Mouse (Mus musculus): ENCODE measurements around the gene Tenm2. TPM values are rescaled to one million over a fixed set of nuclear protein-coding genes. Genes with fewer than 3 reads are reported as not detected.

Gene Tenm2
- polyA plus RNA-seq, 1 experiment, result not detected

DNA sequence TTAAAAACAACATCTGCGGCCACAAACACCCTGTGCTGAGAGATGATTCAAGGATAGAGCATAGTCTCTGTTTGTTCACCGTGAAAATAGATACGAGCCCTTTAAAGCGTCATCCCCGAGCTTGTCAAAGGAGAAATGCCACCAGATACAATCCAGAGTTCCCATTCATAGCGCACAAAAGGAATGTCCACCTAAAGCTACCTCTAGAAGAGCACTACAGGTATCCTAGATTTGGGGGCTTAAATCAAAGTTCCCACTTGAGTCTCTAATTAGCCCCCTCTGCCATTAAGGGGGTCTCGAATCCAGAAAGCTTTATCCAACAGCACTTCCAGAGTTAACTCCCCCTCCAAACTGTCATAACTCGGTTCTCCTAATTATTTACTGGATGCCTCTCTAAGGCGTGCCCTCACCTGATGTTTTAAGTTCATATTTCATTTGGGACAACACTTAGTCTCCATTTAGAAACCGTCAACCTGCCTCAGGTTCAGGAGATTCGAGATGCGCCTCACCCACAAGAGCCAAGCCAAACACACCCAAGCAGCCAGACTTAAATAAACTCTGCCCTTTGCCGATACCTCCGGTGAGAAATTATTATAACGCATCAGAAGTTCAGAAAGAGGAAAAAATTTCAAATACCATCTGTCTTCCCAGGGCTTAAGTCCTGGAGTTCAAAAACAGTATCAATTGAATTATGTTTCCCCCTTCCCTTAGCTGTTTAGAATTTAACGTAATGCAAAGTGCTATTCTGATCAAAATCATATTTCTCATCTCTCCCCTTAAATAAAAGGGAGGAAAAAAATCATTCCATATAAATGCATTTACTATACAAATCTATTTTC, 559.1 kb downstream of the Tenm2 start:
- no peak overlapping the region for H3K4me3 ChIP-seq (replicated peaks; ENCODE audit: control insufficient read depth, low read depth, low read length)
- H3K4me1 ChIP-seq (ENCODE audit: control insufficient read depth, insufficient read depth, low read length), result no peaks in the 10 kb centered on the region
- no peak for TF ChIP-seq CTCF (IDR thresholded peaks at IDR 0.05; ENCODE audit: control insufficient read depth, insufficient read depth, low read length)
- no peak for TF ChIP-seq POLR2A (IDR thresholded peaks at IDR 0.05; ENCODE audit: borderline replicate concordance, control insufficient read depth, low read depth, low read length)
- no peak overlapping the region for H3K27ac ChIP-seq (ENCODE audit: control insufficient read depth, insufficient read depth, low read depth, low read length, poor library complexity)
- WGBS, result 66% methylated on average over 16 of the region's 16 CpGs

DNA sequence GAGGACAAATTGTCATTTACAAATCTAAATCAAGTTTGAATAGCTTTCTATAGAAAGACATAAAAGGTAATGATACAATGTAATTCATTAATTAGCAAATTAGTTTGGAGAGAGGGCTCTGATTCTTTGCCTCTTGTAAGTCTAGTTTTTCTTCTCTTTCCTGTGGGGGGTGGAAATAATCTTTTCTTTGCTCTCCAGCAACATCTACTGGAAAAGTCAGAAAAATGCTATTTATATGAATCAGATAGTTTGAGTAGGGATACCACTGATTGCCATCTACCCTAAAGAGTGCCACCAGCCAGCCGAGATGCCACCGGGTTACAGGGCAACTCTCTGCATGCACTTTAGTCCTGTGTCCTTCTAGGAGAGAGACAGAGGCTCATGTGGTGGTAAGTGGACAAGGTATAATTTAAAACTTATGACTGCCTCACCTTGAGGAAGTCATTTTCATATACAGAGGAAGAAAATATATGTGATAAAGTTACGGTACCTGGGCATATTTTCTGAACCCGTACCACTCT, 560.8 kb downstream of the Tenm2 start:
- 78% methylated on average over 4 of the region's 4 CpGs for WGBS
- H3K27ac ChIP-seq (ENCODE audit: control insufficient read depth, insufficient read depth, low read depth, low read length, poor library complexity), result no peak overlapping the region

DNA sequence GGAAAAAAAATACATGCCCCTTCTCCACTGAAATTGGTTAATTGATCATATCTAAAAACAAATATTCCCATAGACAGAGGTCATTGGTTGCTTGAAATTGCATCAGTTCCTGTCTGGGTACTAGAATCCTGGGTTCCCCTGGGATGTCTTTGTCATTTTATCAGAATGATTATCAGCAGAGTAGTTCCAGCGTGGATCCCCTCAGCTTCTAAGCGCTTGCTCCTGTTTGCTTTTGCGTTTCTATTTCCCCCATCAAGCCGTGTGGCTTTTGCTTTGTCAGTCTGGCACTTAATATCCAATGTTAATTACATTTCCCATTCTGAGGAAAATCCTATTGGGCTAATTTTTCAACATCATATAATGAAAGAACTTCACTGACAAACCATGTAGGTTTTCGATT, 561.6 kb downstream of the Tenm2 start:
- TF ChIP-seq POLR2A (IDR thresholded peaks at IDR 0.05; ENCODE audit: borderline replicate concordance, control insufficient read depth, low read depth, low read length) (no peak), CTCF (IDR thresholded peaks at IDR 0.05; ENCODE audit: control insufficient read depth, insufficient read depth, low read length) (no peak)
- no peak overlapping the region for H3K4me3 ChIP-seq (replicated peaks; ENCODE audit: control insufficient read depth, low read depth, low read length)
- 65% methylated on average over 5 of the region's 5 CpGs for WGBS
- H3K4me1 ChIP-seq (ENCODE audit: control insufficient read depth, insufficient read depth, low read length), result no peaks in the 10 kb centered on the region
- H3K27ac ChIP-seq (ENCODE audit: control insufficient read depth, insufficient read depth, low read depth, low read length, poor library complexity), result no peak overlapping the region

More for the DNA sequence above, 560.8 kb downstream of the Tenm2 start:
- no peak for TF ChIP-seq CTCF (IDR thresholded peaks at IDR 0.05; ENCODE audit: control insufficient read depth, insufficient read depth, low read length)
- TF ChIP-seq POLR2A (IDR thresholded peaks at IDR 0.05; ENCODE audit: borderline replicate concordance, control insufficient read depth, low read depth, low read length), result no peak
- H3K4me3 ChIP-seq (replicated peaks; ENCODE audit: control insufficient read depth, low read depth, low read length), result no peak overlapping the region
- H3K4me1 ChIP-seq (ENCODE audit: control insufficient read depth, insufficient read depth, low read length), result no peaks in the 10 kb centered on the region

GRCm38 (mm10) chr11:36671196-36671595, 564.6 kb downstream of the Tenm2 start:
- Histone ChIP-seq H3K27ac (ENCODE audit: control insufficient read depth, insufficient read depth, low read depth, low read length, poor library complexity) (no peak overlapping the region), H3K4me1 (ENCODE audit: control insufficient read depth, insufficient read depth, low read length) (no peaks in the 10 kb centered on the region), H3K4me3 (replicated peaks; ENCODE audit: control insufficient read depth, low read depth, low read length) (no peak overlapping the region)
- TF ChIP-seq POLR2A (IDR thresholded peaks at IDR 0.05; ENCODE audit: borderline replicate concordance, control insufficient read depth, low read depth, low read length) (no peak), CTCF (IDR thresholded peaks at IDR 0.05; ENCODE audit: control insufficient read depth, insufficient read depth, low read length) (no peak)
- WGBS, result 78% methylated on average over 9 of the region's 9 CpGs

DNA sequence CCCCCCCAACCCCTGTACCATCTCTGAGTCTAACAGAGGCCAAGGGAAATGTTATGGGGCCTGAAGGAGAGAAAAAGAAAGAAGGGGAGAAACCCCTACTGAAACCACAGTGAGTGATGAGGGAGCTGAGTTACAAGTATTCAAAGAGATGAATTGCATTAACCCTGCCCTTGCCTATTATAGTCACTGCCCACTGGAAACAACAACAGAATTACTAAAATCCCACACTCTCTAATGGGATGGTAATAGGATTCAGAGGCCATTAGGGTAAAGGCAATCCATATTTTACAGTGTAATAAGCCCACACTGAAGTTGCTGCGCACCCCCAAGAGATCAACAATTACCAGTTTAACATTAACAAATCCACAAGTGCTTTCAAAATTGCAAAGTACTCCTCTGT, 571.7 kb downstream of the Tenm2 start:
- no peak overlapping the region for H3K4me3 ChIP-seq (replicated peaks; ENCODE audit: control insufficient read depth, low read depth, low read length)
- 71% methylated on average over 1 of the region's 1 CpGs for WGBS
- no peak for TF ChIP-seq CTCF (IDR thresholded peaks at IDR 0.05; ENCODE audit: control insufficient read depth, insufficient read depth, low read length)
- no peak for TF ChIP-seq POLR2A (IDR thresholded peaks at IDR 0.05; ENCODE audit: borderline replicate concordance, control insufficient read depth, low read depth, low read length)

DNA sequence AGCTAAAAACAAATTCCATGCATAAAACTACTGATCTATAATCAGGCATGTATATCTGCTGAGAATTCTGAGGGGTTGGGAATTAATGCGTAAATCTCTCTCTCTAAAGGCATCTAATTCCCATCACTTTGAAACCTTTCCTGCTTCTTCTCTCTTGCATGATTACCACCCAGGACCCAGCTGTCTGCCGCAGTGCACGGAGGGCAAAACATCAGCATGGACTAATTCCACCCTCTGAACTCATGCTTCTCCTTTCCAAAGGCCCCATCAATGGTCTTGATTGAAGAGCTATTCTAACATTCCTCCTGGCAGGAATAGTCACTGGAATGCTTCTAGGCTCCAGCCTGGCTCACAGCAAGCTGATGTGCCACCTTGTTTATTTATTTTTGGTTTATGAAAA, 572.2 kb downstream of the Tenm2 start:
- Histone ChIP-seq H3K4me3 (replicated peaks; ENCODE audit: control insufficient read depth, low read depth, low read length) (no peak overlapping the region), H3K27ac (ENCODE audit: control insufficient read depth, insufficient read depth, low read depth, low read length, poor library complexity) (no peak overlapping the region), H3K4me1 (ENCODE audit: control insufficient read depth, insufficient read depth, low read length) (no peaks in the 10 kb centered on the region)
- TF ChIP-seq POLR2A (IDR thresholded peaks at IDR 0.05; ENCODE audit: borderline replicate concordance, control insufficient read depth, low read depth, low read length) (no peak), CTCF (IDR thresholded peaks at IDR 0.05; ENCODE audit: control insufficient read depth, insufficient read depth, low read length) (no peak)
- 78% methylated on average over 3 of the region's 3 CpGs for WGBS

More for the DNA sequence above, 571.7 kb downstream of the Tenm2 start:
- Histone ChIP-seq H3K4me1 (ENCODE audit: control insufficient read depth, insufficient read depth, low read length) (no peaks in the 10 kb centered on the region), H3K27ac (ENCODE audit: control insufficient read depth, insufficient read depth, low read depth, low read length, poor library complexity) (no peak overlapping the region)

DNA sequence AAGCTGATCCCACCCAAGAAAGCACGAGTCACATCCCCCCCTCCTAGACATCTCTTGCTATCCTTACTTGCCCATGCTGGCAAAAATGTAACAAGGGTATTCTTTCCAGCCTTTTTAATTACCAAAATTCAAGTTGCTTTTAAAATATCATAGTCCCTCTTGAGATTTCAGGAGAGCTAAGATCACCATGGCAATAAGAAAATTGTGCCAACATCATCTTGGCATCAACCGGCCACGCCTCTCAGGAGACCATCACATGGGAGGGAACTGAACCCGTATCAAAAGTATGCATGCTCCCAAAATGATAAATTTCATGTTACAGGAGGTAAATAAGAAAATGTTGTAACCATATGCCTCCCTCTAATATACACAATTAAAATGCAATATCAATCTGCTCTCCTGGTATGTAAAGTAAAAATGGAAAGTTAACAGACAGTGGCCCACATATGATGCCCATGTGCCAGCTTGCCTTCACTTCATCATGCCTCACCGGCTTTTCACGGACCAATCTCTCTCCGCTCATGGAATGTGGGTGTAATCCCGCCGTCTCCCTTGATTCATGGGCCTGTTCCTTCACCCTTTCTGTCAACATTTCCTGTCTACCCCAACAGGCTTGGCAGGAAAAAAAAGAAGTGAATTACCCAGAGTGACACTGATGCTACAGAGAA, 582.0 kb downstream of the Tenm2 start:
- no peak overlapping the region for H3K4me3 ChIP-seq (replicated peaks; ENCODE audit: control insufficient read depth, low read depth, low read length)
- H3K4me1 ChIP-seq (ENCODE audit: control insufficient read depth, insufficient read depth, low read length), result no peaks in the 10 kb centered on the region
- TF ChIP-seq POLR2A (IDR thresholded peaks at IDR 0.05; ENCODE audit: borderline replicate concordance, control insufficient read depth, low read depth, low read length), result no peak
- no peak for TF ChIP-seq CTCF (IDR thresholded peaks at IDR 0.05; ENCODE audit: control insufficient read depth, insufficient read depth, low read length)
- H3K27ac ChIP-seq (ENCODE audit: control insufficient read depth, insufficient read depth, low read depth, low read length, poor library complexity), result no peak overlapping the region
- WGBS, result 68% methylated on average over 9 of the region's 9 CpGs

GRCm38 (mm10) chr11:36647179-36647578, 588.6 kb downstream of the Tenm2 start:
- WGBS, result 90% methylated on average over 1 of the region's 1 CpGs
- no peak for TF ChIP-seq CTCF (IDR thresholded peaks at IDR 0.05; ENCODE audit: control insufficient read depth, insufficient read depth, low read length)
- TF ChIP-seq POLR2A (IDR thresholded peaks at IDR 0.05; ENCODE audit: borderline replicate concordance, control insufficient read depth, low read depth, low read length), result no peak
- no peaks in the 10 kb centered on the region for H3K4me1 ChIP-seq (ENCODE audit: control insufficient read depth, insufficient read depth, low read length)
- no peak overlapping the region for H3K4me3 ChIP-seq (replicated peaks; ENCODE audit: control insufficient read depth, low read depth, low read length)
- no peak overlapping the region for H3K27ac ChIP-seq (ENCODE audit: control insufficient read depth, insufficient read depth, low read depth, low read length, poor library complexity)

Data from bone marrow, adult 2 months (tissue).